Mouse (Mus musculus): ENCODE data around the gene Ebpl.

DNA sequence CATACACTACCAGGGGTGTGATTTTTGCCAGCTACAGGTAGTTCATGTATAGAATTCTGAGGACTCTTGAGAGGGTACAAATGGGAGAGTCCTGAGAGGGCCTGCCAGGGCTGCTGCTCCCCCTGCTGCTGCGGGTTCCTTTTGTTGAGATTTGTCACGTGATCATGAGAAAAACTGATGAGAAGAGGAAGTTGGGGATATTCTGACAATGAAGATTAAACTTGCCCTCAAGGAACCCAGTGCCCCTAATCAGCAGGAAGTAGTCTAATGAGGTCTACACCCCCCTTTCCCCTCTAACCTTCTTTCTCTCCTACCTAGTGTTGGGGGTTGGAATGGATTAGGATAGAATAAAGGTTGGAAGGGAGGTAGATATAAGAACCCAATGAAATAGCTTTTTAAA lies 58.9 kb downstream of the Ebpl start:
- TF ChIP-seq GATA1 (IDR thresholded peaks at IDR 0.05; ENCODE audit: borderline replicate concordance, low read length): no peak
- no peak for TF ChIP-seq FLI1 (IDR thresholded peaks at IDR 0.05; ENCODE audit: low read length)

Measured in megakaryocyte, embryonic 14.5 days (primary cell).